Mouse (Mus musculus): ENCODE results near the gene Psg16.
"Not testable (repeated sequence)": the region's sequence is repeated elsewhere in the genome, so short reads cannot be mapped to it uniquely, and the experiment has no call there.

The Psg16 gene

GRCm38 (mm10) chr7:17055287-17055946, 18.4 kb upstream of the Psg16 start:
- no peak for DNase-seq (ENCODE audit: extremely low read depth, insufficient read length, low spot score)

- no peak for DNase-seq (ENCODE audit: extremely low read depth, insufficient read length, low spot score)
Measured at GRCm38 (mm10) chr7:17056081-17056581, 17.7 kb upstream of the Psg16 start.

- DNase-seq (ENCODE audit: extremely low read depth, insufficient read length, low spot score), result no peak
Measured at GRCm38 (mm10) chr7:17056601-17057523, 17.0 kb upstream of the Psg16 start.

GRCm38 (mm10) chr7:17058071-17058689, 15.7 kb upstream of the Psg16 start:
- DNase-seq (ENCODE audit: extremely low read depth, insufficient read length, low spot score), result no peak

- no peak for DNase-seq (ENCODE audit: extremely low read depth, insufficient read length, low spot score)
Measured at GRCm38 (mm10) chr7:17058816-17059462, 14.9 kb upstream of the Psg16 start.

GRCm38 (mm10) chr7:17059463-17059844, 14.4 kb upstream of the Psg16 start:
- no peak for DNase-seq (ENCODE audit: extremely low read depth, insufficient read length, low spot score)

- DNase-seq (ENCODE audit: extremely low read depth, insufficient read length, low spot score), result peak; percentile 52
Measured at GRCm38 (mm10) chr7:17060031-17060781, 13.6 kb upstream of the Psg16 start.

GRCm38 (mm10) chr7:17060782-17061605, 12.8 kb upstream of the Psg16 start:
- DNase-seq (ENCODE audit: extremely low read depth, insufficient read length, low spot score), result no peak

- DNase-seq (ENCODE audit: extremely low read depth, insufficient read length, low spot score), result no peak
Measured at GRCm38 (mm10) chr7:17062389-17062788, 11.5 kb upstream of the Psg16 start, which contains the start of gene Hif3a. Gene Hif3a, minus strand, starts transcription at chr7:17062427.

- DNase-seq (ENCODE audit: extremely low read depth, insufficient read length, low spot score), result no peak
Measured at GRCm38 (mm10) chr7:17062845-17063244, 11.0 kb upstream of the Psg16 start.

- DNase-seq (ENCODE audit: extremely low read depth, insufficient read length, low spot score), result no peak
Measured at GRCm38 (mm10) chr7:17065620-17066019, 8.2 kb upstream of the Psg16 start.

GRCm38 (mm10) chr7:17066412-17066811, 7.4 kb upstream of the Psg16 start:
- DNase-seq (ENCODE audit: extremely low read depth, insufficient read length, low spot score), result no peak

- DNase-seq (ENCODE audit: extremely low read depth, insufficient read length, low spot score), result no peak
Measured at GRCm38 (mm10) chr7:17067000-17067399, 6.8 kb upstream of the Psg16 start.

- not testable (repeated sequence) for DNase-seq (ENCODE audit: extremely low read depth, insufficient read length, low spot score)
Measured at GRCm38 (mm10) chr7:17067651-17068050, 6.2 kb upstream of the Psg16 start.

GRCm38 (mm10) chr7:17073513-17073903, 332 bp upstream of the Psg16 start:
- DNase-seq (ENCODE audit: extremely low read depth, insufficient read length, low spot score), result no peak

GRCm38 (mm10) chr7:17076542-17076941, 2.7 kb downstream of the Psg16 start:
- no peak for DNase-seq (ENCODE audit: extremely low read depth, insufficient read length, low spot score)

- no peak for DNase-seq (ENCODE audit: extremely low read depth, insufficient read length, low spot score)
Measured at GRCm38 (mm10) chr7:17078076-17078654, 4.3 kb downstream of the Psg16 start.

GRCm38 (mm10) chr7:17082766-17083165, 8.9 kb downstream of the Psg16 start:
- no peak for DNase-seq (ENCODE audit: extremely low read depth, insufficient read length, low spot score)

GRCm38 (mm10) chr7:17087731-17088130, 13.9 kb downstream of the Psg16 start:
- no peak for DNase-seq (ENCODE audit: extremely low read depth, insufficient read length, low spot score)

Data from 3134 (cell line).